Mouse (Mus musculus): ENCODE measurements around the gene Gpr37. TPM values are rescaled to one million over a fixed set of nuclear protein-coding genes. Genes with fewer than 3 reads are reported as not detected.

The Gpr37 gene
- polyA plus RNA-seq (2012; rRNA removed): 4.9 and 5.5 TPM in 2 replicates

DNA sequence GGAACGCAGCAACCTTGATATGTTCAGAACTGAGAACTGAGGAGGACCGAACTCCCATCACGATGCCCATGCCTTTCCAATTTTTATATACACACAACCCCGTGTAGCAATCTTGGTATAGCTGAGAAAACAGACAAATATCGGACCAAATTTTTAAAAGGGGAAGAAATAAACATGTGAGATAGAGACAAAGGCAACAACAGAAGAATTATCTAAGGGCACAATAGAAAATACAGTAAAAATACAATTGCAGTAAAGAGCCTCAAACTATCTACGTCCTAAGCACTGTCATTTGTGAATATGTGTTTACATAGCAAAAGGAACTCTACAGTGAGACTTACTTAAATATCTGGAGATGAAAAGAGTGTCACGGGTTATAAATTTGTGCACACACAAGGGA, at the start of gene Gpr37:
Gene Gpr37, minus strand, starts transcription at position 101 of the 400 bp plus-strand sequence.

Other genes with a start within 250 kb of the Gpr37 start
- gene Pot1a, start 118.5 kb upstream of the Gpr37 start, polyA plus RNA-seq (2012; rRNA removed): 19.6 and 23.2 TPM in 2 replicates

Data from central nervous system, embryonic 18 days (tissue).